Mouse (Mus musculus): ENCODE data around the gene Tmem273. TPM values are rescaled to one million over a fixed set of nuclear protein-coding genes. Genes with fewer than 3 reads are reported as not detected.

Gene Tmem273
- polyA plus RNA-seq, 1 experiment from 2014 or later = not detected

- H3K9ac ChIP-seq (ENCODE audit: low read length) = no peak overlapping the region
- no peaks in the 10 kb centered on the region for H3K36me3 ChIP-seq (ENCODE audit: control insufficient read depth, insufficient read depth, low read length)
- no peak for DNase-seq (ENCODE audit: low spot score)
- H3K27ac ChIP-seq (ENCODE audit: low read depth, low read length) = no peak overlapping the region
- 74% methylated on average over 2 of the region's 2 CpGs for WGBS
- H3K9me3 ChIP-seq (ENCODE audit: control insufficient read depth, low read length) = no peaks in the 10 kb centered on the region
- no peak overlapping the region for H3K4me3 ChIP-seq (ENCODE audit: low read depth, low read length)
- H3K27me3 ChIP-seq (ENCODE audit: control insufficient read depth, insufficient read depth, low read length) = no peaks in the 10 kb centered on the region
- H3K4me2 ChIP-seq (ENCODE audit: low read depth, low read length, severe bottlenecking) = no peak overlapping the region
- ATAC-seq (replicated peaks; ENCODE audit: low FRiP score) = no peak
- no peaks in the 10 kb centered on the region for H3K4me1 ChIP-seq (replicated peaks; ENCODE audit: control insufficient read depth, insufficient read depth, low read length)
Observed at GRCm38 (mm10) chr14:32797803-32798202, 12.0 kb downstream of the Tmem273 start.

- Histone ChIP-seq H3K4me2 (ENCODE audit: low read depth, low read length, severe bottlenecking) (no peak overlapping the region), H3K9ac (ENCODE audit: low read length) (no peak overlapping the region), H3K27ac (ENCODE audit: low read depth, low read length) (no peak overlapping the region), H3K4me3 (ENCODE audit: low read depth, low read length) (no peak overlapping the region), H3K27me3 (ENCODE audit: control insufficient read depth, insufficient read depth, low read length) (no peaks in the 10 kb centered on the region), H3K36me3 (ENCODE audit: control insufficient read depth, insufficient read depth, low read length) (no peaks in the 10 kb centered on the region), H3K9me3 (ENCODE audit: control insufficient read depth, low read length) (no peaks in the 10 kb centered on the region), H3K4me1 (replicated peaks; ENCODE audit: control insufficient read depth, insufficient read depth, low read length) (no peaks in the 10 kb centered on the region)
- 93% methylated on average over 4 of the region's 4 CpGs for WGBS
- no peak for DNase-seq (ENCODE audit: low spot score)
- no peak for ATAC-seq (replicated peaks; ENCODE audit: low FRiP score)
Observed at GRCm38 (mm10) chr14:32798355-32798754, 12.6 kb downstream of the Tmem273 start.

- Histone ChIP-seq H3K27ac (ENCODE audit: low read depth, low read length) (no peak overlapping the region), H3K9ac (ENCODE audit: low read length) (no peak overlapping the region), H3K4me2 (ENCODE audit: low read depth, low read length, severe bottlenecking) (no peak overlapping the region), H3K9me3 (ENCODE audit: control insufficient read depth, low read length) (no peaks in the 10 kb centered on the region), H3K4me3 (ENCODE audit: low read depth, low read length) (no peak overlapping the region), H3K36me3 (ENCODE audit: control insufficient read depth, insufficient read depth, low read length) (no peaks in the 10 kb centered on the region), H3K4me1 (replicated peaks; ENCODE audit: control insufficient read depth, insufficient read depth, low read length) (no peaks in the 10 kb centered on the region), H3K27me3 (ENCODE audit: control insufficient read depth, insufficient read depth, low read length) (no peaks in the 10 kb centered on the region)
- WGBS = 89% methylated on average over 7 of the region's 7 CpGs
- no peak for ATAC-seq (replicated peaks; ENCODE audit: low FRiP score)
- peak; percentile 47 for DNase-seq (ENCODE audit: low spot score)
Observed at GRCm38 (mm10) chr14:32800048-32800447, 14.3 kb downstream of the Tmem273 start.

- WGBS = 56% methylated on average over 11 of the region's 11 CpGs
- H3K9ac ChIP-seq (ENCODE audit: low read length) = no peak overlapping the region
- ATAC-seq (replicated peaks; ENCODE audit: low FRiP score) = no peak; the same call in 1 of the 2 replicates
Observed at GRCm38 (mm10) chr14:32801016-32801661, 15.4 kb downstream of the Tmem273 start.

GRCm38 (mm10) chr14:32801662-32802024 lies 15.9 kb downstream of the Tmem273 start:
- Histone ChIP-seq H3K27ac (ENCODE audit: low read depth, low read length) (no peak overlapping the region), H3K36me3 (ENCODE audit: control insufficient read depth, insufficient read depth, low read length) (no peaks in the 10 kb centered on the region), H3K27me3 (ENCODE audit: control insufficient read depth, insufficient read depth, low read length) (no peaks in the 10 kb centered on the region), H3K9ac (ENCODE audit: low read length) (no peak overlapping the region), H3K9me3 (ENCODE audit: control insufficient read depth, low read length) (no peaks in the 10 kb centered on the region), H3K4me2 (ENCODE audit: low read depth, low read length, severe bottlenecking) (no peak overlapping the region), H3K4me1 (replicated peaks; ENCODE audit: control insufficient read depth, insufficient read depth, low read length) (no peaks in the 10 kb centered on the region), H3K4me3 (ENCODE audit: low read depth, low read length) (no peak overlapping the region)
- DNase-seq (ENCODE audit: low spot score) (no peak), ATAC-seq (replicated peaks; ENCODE audit: low FRiP score) (no peak)

More at GRCm38 (mm10) chr14:32801016-32801661, 15.4 kb downstream of the Tmem273 start:
- Histone ChIP-seq H3K4me2 (ENCODE audit: low read depth, low read length, severe bottlenecking) (no peak overlapping the region), H3K36me3 (ENCODE audit: control insufficient read depth, insufficient read depth, low read length) (no peaks in the 10 kb centered on the region), H3K27ac (ENCODE audit: low read depth, low read length) (no peak overlapping the region), H3K4me3 (ENCODE audit: low read depth, low read length) (no peak overlapping the region), H3K9me3 (ENCODE audit: control insufficient read depth, low read length) (no peaks in the 10 kb centered on the region), H3K4me1 (replicated peaks; ENCODE audit: control insufficient read depth, insufficient read depth, low read length) (no peaks in the 10 kb centered on the region), H3K27me3 (ENCODE audit: control insufficient read depth, insufficient read depth, low read length) (no peaks in the 10 kb centered on the region)
- DNase-seq (ENCODE audit: low spot score) = peak; percentile 53

GRCm38 (mm10) chr14:32810111-32810510 lies 24.3 kb downstream of the Tmem273 start:
- peak; percentile 14 for DNase-seq (ENCODE audit: low spot score)
- Histone ChIP-seq H3K4me2 (ENCODE audit: low read depth, low read length, severe bottlenecking) (no peak overlapping the region), H3K27ac (ENCODE audit: low read depth, low read length) (no peak overlapping the region), H3K9me3 (ENCODE audit: control insufficient read depth, low read length) (no peaks in the 10 kb centered on the region), H3K9ac (ENCODE audit: low read length) (no peak overlapping the region), H3K27me3 (ENCODE audit: control insufficient read depth, insufficient read depth, low read length) (no peaks in the 10 kb centered on the region), H3K4me3 (ENCODE audit: low read depth, low read length) (no peak overlapping the region), H3K4me1 (replicated peaks; ENCODE audit: control insufficient read depth, insufficient read depth, low read length) (no peaks in the 10 kb centered on the region), H3K36me3 (ENCODE audit: control insufficient read depth, insufficient read depth, low read length) (no peaks in the 10 kb centered on the region)
- no peak for ATAC-seq (replicated peaks; ENCODE audit: low FRiP score)

- Histone ChIP-seq H3K9ac (ENCODE audit: low read length) (no peak overlapping the region), H3K4me3 (ENCODE audit: low read depth, low read length) (no peak overlapping the region), H3K27ac (ENCODE audit: low read depth, low read length) (no peak overlapping the region), H3K9me3 (ENCODE audit: control insufficient read depth, low read length) (no peaks in the 10 kb centered on the region), H3K36me3 (ENCODE audit: control insufficient read depth, insufficient read depth, low read length) (no peaks in the 10 kb centered on the region), H3K4me2 (ENCODE audit: low read depth, low read length, severe bottlenecking) (no peak overlapping the region), H3K4me1 (replicated peaks; ENCODE audit: control insufficient read depth, insufficient read depth, low read length) (no peaks in the 10 kb centered on the region), H3K27me3 (ENCODE audit: control insufficient read depth, insufficient read depth, low read length) (no peaks in the 10 kb centered on the region)
- no peak for ATAC-seq (replicated peaks; ENCODE audit: low FRiP score)
- WGBS = 64% methylated on average over 6 of the region's 6 CpGs
- no peak for DNase-seq (ENCODE audit: low spot score)
Observed at GRCm38 (mm10) chr14:32812429-32812828, 26.7 kb downstream of the Tmem273 start.

GRCm38 (mm10) chr14:32814961-32815360 lies 29.2 kb downstream of the Tmem273 start:
- H3K9ac ChIP-seq (ENCODE audit: low read length) = no peak overlapping the region
- H3K4me1 ChIP-seq (replicated peaks; ENCODE audit: control insufficient read depth, insufficient read depth, low read length) = no peaks in the 10 kb centered on the region
- DNase-seq (ENCODE audit: low spot score) = peak; percentile 37
- H3K36me3 ChIP-seq (ENCODE audit: control insufficient read depth, insufficient read depth, low read length) = no peaks in the 10 kb centered on the region
- WGBS = 66% methylated on average over 4 of the region's 4 CpGs
- H3K27ac ChIP-seq (ENCODE audit: low read depth, low read length) = no peak overlapping the region
- no peaks in the 10 kb centered on the region for H3K27me3 ChIP-seq (ENCODE audit: control insufficient read depth, insufficient read depth, low read length)
- no peak overlapping the region for H3K4me2 ChIP-seq (ENCODE audit: low read depth, low read length, severe bottlenecking)
- no peaks in the 10 kb centered on the region for H3K9me3 ChIP-seq (ENCODE audit: control insufficient read depth, low read length)
- H3K4me3 ChIP-seq (ENCODE audit: low read depth, low read length) = no peak overlapping the region
- ATAC-seq (replicated peaks; ENCODE audit: low FRiP score) = no peak

GRCm38 (mm10) chr14:32816533-32816932 lies 30.8 kb downstream of the Tmem273 start:
- 82% methylated on average over 4 of the region's 4 CpGs for WGBS
- Histone ChIP-seq H3K27me3 (ENCODE audit: control insufficient read depth, insufficient read depth, low read length) (no peaks in the 10 kb centered on the region), H3K4me1 (replicated peaks; ENCODE audit: control insufficient read depth, insufficient read depth, low read length) (no peaks in the 10 kb centered on the region), H3K9ac (ENCODE audit: low read length) (no peak overlapping the region), H3K36me3 (ENCODE audit: control insufficient read depth, insufficient read depth, low read length) (no peaks in the 10 kb centered on the region), H3K4me2 (ENCODE audit: low read depth, low read length, severe bottlenecking) (no peak overlapping the region), H3K27ac (ENCODE audit: low read depth, low read length) (no peak overlapping the region), H3K4me3 (ENCODE audit: low read depth, low read length) (no peak overlapping the region), H3K9me3 (ENCODE audit: control insufficient read depth, low read length) (no peaks in the 10 kb centered on the region)
- DNase-seq (ENCODE audit: low spot score) = peak; percentile 33
- no peak for ATAC-seq (replicated peaks; ENCODE audit: low FRiP score)
